ENCODE assay signal across 33 mouse cellular contexts in genomic region chr3:84723996-84724395, GRCm38 (mm10). TPM values are rescaled to one million over a fixed set of nuclear protein-coding genes. Genes with fewer than 3 reads are reported as not detected.
"Had no signal": no experiment of that assay in that cellular context is flagged by ENCODE, and none has a peak within 500 bp of the region (broad histone marks: within the 10 kb centered on the region; RNA-seq: fewer than 3 reads in every experiment).

No protein-coding gene starts in this region.

- ATAC-seq: liver, embryonic 12.5 days; liver, postnatal 0 days; lung, postnatal 0 days; midbrain, embryonic 13.5 days; midbrain, embryonic 15.5 days; midbrain, embryonic 16.5 days had no signal

- H3K4me1 ChIP-seq: limb, embryonic 10.5 days; limb, embryonic 12.5 days; limb, embryonic 13.5 days; limb, embryonic 15.5 days; liver, embryonic 12.5 days; liver, embryonic 13.5 days; liver, embryonic 15.5 days; lung, embryonic 15.5 days; midbrain, embryonic 10.5 days; midbrain, embryonic 12.5 days; midbrain, embryonic 13.5 days; midbrain, embryonic 15.5 days; neural tube, embryonic 12.5 days had no signal

- H3K4me2 ChIP-seq: limb, embryonic 12.5 days; limb, embryonic 13.5 days; limb, embryonic 15.5 days; liver, embryonic 11.5 days; liver, embryonic 12.5 days; liver, embryonic 13.5 days; liver, embryonic 15.5 days; lung, embryonic 14.5 days; lung, embryonic 15.5 days; midbrain, embryonic 11.5 days; midbrain, embryonic 12.5 days; midbrain, embryonic 13.5 days; midbrain, embryonic 15.5 days; neural tube, embryonic 12.5 days had no signal

- H3K27ac ChIP-seq: limb, embryonic 10.5 days; limb, embryonic 12.5 days; limb, embryonic 13.5 days; limb, embryonic 15.5 days; liver, embryonic 12.5 days; liver, embryonic 13.5 days; liver, embryonic 14.5 days; liver, embryonic 15.5 days; lung, embryonic 15.5 days; macrophage; midbrain, embryonic 10.5 days; midbrain, embryonic 12.5 days; midbrain, embryonic 13.5 days; midbrain, embryonic 15.5 days; neural tube, embryonic 12.5 days had no signal

- H3K9ac ChIP-seq: limb, embryonic 12.5 days; limb, embryonic 13.5 days; limb, embryonic 15.5 days; liver, embryonic 12.5 days; liver, embryonic 13.5 days; liver, embryonic 14.5 days; liver, embryonic 15.5 days; liver, postnatal 0 days; lung, embryonic 14.5 days; lung, embryonic 15.5 days; midbrain, embryonic 12.5 days; midbrain, embryonic 13.5 days; midbrain, embryonic 15.5 days; neural tube, embryonic 12.5 days had no signal

- DNase-seq: left cerebral cortex, postnatal 4 days; liver; liver, embryonic 13.5 days; liver, postnatal 0 days; lung, adult 18-20 months; lung, adult 2 months; lung, embryonic 14.5 days; lung, postnatal 10 days; lung, postnatal 14 days; lung, postnatal 36 days; lung, postnatal 4 days; midbrain, embryonic 14.5 days had no signal

- H3K4me3 ChIP-seq: limb, embryonic 10.5 days; limb, embryonic 12.5 days; limb, embryonic 13.5 days; limb, embryonic 15.5 days; liver, embryonic 12.5 days; liver, embryonic 13.5 days; liver, embryonic 15.5 days; lung, embryonic 15.5 days; megakaryocyte, embryonic 14.5 days; midbrain, embryonic 10.5 days; midbrain, embryonic 12.5 days; midbrain, embryonic 13.5 days; midbrain, embryonic 15.5 days; myocyte; neural tube, embryonic 12.5 days had no signal

- H3K36me3 ChIP-seq: limb, embryonic 10.5 days; limb, embryonic 12.5 days; limb, embryonic 13.5 days; limb, embryonic 15.5 days; liver, embryonic 12.5 days; liver, embryonic 13.5 days; liver, embryonic 15.5 days; lung, embryonic 15.5 days; midbrain, embryonic 10.5 days; midbrain, embryonic 12.5 days; midbrain, embryonic 13.5 days; midbrain, embryonic 15.5 days; neural tube, embryonic 12.5 days had no signal

- H3K27me3 ChIP-seq: limb, embryonic 12.5 days; limb, embryonic 13.5 days; limb, embryonic 15.5 days; lung, embryonic 15.5 days; neural tube, embryonic 12.5 days had no signal

- H3K9me3 ChIP-seq: limb, embryonic 10.5 days; limb, embryonic 13.5 days; limb, embryonic 15.5 days; liver, embryonic 12.5 days; liver, embryonic 13.5 days; liver, embryonic 15.5 days; lung, embryonic 15.5 days; midbrain, embryonic 10.5 days; midbrain, embryonic 12.5 days; midbrain, embryonic 13.5 days; midbrain, embryonic 15.5 days; neural tube, embryonic 12.5 days had no signal

RNA-seq across cellular contexts. Expression of gene Tmem154, which starts 58.0 kb away (rescaled TPM):
- total RNA-seq: midbrain, postnatal 0 days had no signal
